Mouse (Mus musculus): ENCODE measurements at regions not wholly inside any gene's neighbourhood (a gene's known extent, or its start where the extent isn't known, plus 50 kb on each side); places are given as distances from the start of the nearest gene placed in this dataset.

GRCm38 (mm10) chr9:115764136-115764535, 145.1 kb upstream of the Gadl1 start:
- ATAC-seq (ENCODE audit: low read depth) = no peak
- Histone ChIP-seq H3K27ac (ENCODE audit: low read length) (no peak overlapping the region), H3K27me3 (ENCODE audit: control insufficient read depth, insufficient read depth, low read depth, low read length) (no peaks in the 10 kb centered on the region), H3K36me3 (ENCODE audit: control insufficient read depth, insufficient read depth, low read length) (no peaks in the 10 kb centered on the region), H3K9me3 (ENCODE audit: control insufficient read depth, low read length) (no peaks in the 10 kb centered on the region; the same call in 1 of the 2 replicates), H3K9ac (ENCODE audit: low read length) (no peak overlapping the region), H3K4me1 (replicated peaks; ENCODE audit: control insufficient read depth, insufficient read depth, low read length) (peaks cover 8% of the 10 kb centered on the region), H3K4me3 (ENCODE audit: low read length) (no peak overlapping the region), H3K4me2 (ENCODE audit: low read depth, low read length) (no peak overlapping the region)
- 60% methylated on average over 5 of the region's 5 CpGs for whole genome bisulfite sequencing

GRCm38 (mm10) chr9:115766471-115766870, 142.8 kb upstream of the Gadl1 start:
- 89% methylated on average over 6 of the region's 6 CpGs for WGBS
- no peaks in the 10 kb centered on the region; the same call in 1 of the 2 replicates for H3K9me3 ChIP-seq (ENCODE audit: control insufficient read depth, low read length)

DNA sequence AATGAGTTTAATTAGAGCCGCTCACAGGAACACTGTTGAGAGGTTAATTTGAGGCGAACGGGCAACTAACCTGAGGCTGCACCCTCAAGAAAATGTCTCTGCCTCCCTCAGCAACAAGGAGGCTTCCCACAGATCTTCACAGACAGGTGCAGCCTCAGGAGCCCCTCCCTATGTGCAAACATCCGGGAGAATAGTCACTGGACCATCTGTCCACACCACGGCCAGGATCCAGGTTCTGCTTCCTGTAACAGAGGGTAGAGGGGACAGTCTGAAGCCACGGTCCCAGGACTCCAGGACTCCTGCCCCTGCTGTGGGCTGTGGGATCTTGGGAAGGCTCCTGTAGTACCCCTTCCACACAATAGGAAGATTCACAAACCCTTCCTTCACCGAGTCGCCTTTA, 134.1 kb upstream of the Gadl1 start:
- Histone ChIP-seq H3K4me2 (ENCODE audit: low read depth, low read length) (no peak overlapping the region), H3K9me3 (ENCODE audit: control insufficient read depth, low read length) (no peaks in the 10 kb centered on the region), H3K9ac (ENCODE audit: low read length) (no peak overlapping the region), H3K27ac (ENCODE audit: low read length) (no peak overlapping the region), H3K4me3 (ENCODE audit: low read length) (no peak overlapping the region), H3K36me3 (ENCODE audit: control insufficient read depth, insufficient read depth, low read length) (no peaks in the 10 kb centered on the region), H3K27me3 (ENCODE audit: control insufficient read depth, insufficient read depth, low read depth, low read length) (no peaks in the 10 kb centered on the region), H3K4me1 (replicated peaks; ENCODE audit: control insufficient read depth, insufficient read depth, low read length) (no peaks in the 10 kb centered on the region)
- ATAC-seq (ENCODE audit: low read depth) = no peak
- WGBS = 69% methylated on average over 8 of the region's 8 CpGs

More at GRCm38 (mm10) chr9:115766471-115766870, 142.8 kb upstream of the Gadl1 start:
- ATAC-seq (ENCODE audit: low read depth) = no peak
- no peak overlapping the region for H3K27ac ChIP-seq (ENCODE audit: low read length)
- H3K4me1 ChIP-seq (replicated peaks; ENCODE audit: control insufficient read depth, insufficient read depth, low read length) = no peaks in the 10 kb centered on the region
- no peak overlapping the region for H3K4me2 ChIP-seq (ENCODE audit: low read depth, low read length)
- no peak overlapping the region for H3K9ac ChIP-seq (ENCODE audit: low read length)
- H3K27me3 ChIP-seq (ENCODE audit: control insufficient read depth, insufficient read depth, low read depth, low read length) = no peaks in the 10 kb centered on the region
- H3K36me3 ChIP-seq (ENCODE audit: control insufficient read depth, insufficient read depth, low read length) = no peaks in the 10 kb centered on the region
- no peak overlapping the region for H3K4me3 ChIP-seq (ENCODE audit: low read length)

DNA sequence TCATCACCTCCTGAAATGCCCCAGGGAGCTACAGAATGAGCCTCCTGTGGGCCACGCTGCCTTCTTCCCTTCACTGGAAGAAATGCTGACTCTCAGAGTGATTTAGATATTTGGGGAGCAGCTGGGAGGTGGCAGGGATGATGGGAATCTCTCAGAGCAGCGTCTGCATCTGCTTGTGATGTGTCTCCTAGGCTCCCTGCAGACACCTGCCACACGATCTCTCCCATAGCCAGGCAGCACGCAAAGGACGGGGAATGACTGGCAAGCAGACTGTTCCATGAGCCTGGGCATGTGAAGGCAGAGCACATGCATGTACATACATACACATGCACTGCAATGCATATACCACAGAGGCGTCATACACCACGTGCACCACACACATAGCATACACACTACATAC, 133.4 kb upstream of the Gadl1 start:
- Histone ChIP-seq H3K4me3 (ENCODE audit: low read length) (no peak overlapping the region), H3K36me3 (ENCODE audit: control insufficient read depth, insufficient read depth, low read length) (no peaks in the 10 kb centered on the region), H3K4me2 (ENCODE audit: low read depth, low read length) (no peak overlapping the region), H3K9ac (ENCODE audit: low read length) (no peak overlapping the region), H3K9me3 (ENCODE audit: control insufficient read depth, low read length) (no peaks in the 10 kb centered on the region), H3K4me1 (replicated peaks; ENCODE audit: control insufficient read depth, insufficient read depth, low read length) (no peaks in the 10 kb centered on the region), H3K27ac (ENCODE audit: low read length) (no peak overlapping the region), H3K27me3 (ENCODE audit: control insufficient read depth, insufficient read depth, low read depth, low read length) (no peaks in the 10 kb centered on the region)
- WGBS = 86% methylated on average over 7 of the region's 7 CpGs
- no peak for ATAC-seq (ENCODE audit: low read depth)

- no peaks in the 10 kb centered on the region for H3K4me1 ChIP-seq (replicated peaks; ENCODE audit: control insufficient read depth, insufficient read depth, low read length)
- H3K4me2 ChIP-seq (ENCODE audit: low read depth, low read length) = no peak overlapping the region
- ATAC-seq (ENCODE audit: low read depth) = no peak
- no peaks in the 10 kb centered on the region for H3K9me3 ChIP-seq (ENCODE audit: control insufficient read depth, low read length)
- H3K9ac ChIP-seq (ENCODE audit: low read length) = no peak overlapping the region
- H3K27me3 ChIP-seq (ENCODE audit: control insufficient read depth, insufficient read depth, low read depth, low read length) = no peaks in the 10 kb centered on the region
- WGBS = 77% methylated on average over 9 of the region's 9 CpGs
- H3K27ac ChIP-seq (ENCODE audit: low read length) = no peak overlapping the region
- no peaks in the 10 kb centered on the region for H3K36me3 ChIP-seq (ENCODE audit: control insufficient read depth, insufficient read depth, low read length)
- no peak overlapping the region for H3K4me3 ChIP-seq (ENCODE audit: low read length)
Measured at GRCm38 (mm10) chr9:115777097-115777864, 132.0 kb upstream of the Gadl1 start.

GRCm38 (mm10) chr9:115778862-115779261, 130.4 kb upstream of the Gadl1 start:
- no peak for ATAC-seq (ENCODE audit: low read depth)
- no peaks in the 10 kb centered on the region for H3K4me1 ChIP-seq (replicated peaks; ENCODE audit: control insufficient read depth, insufficient read depth, low read length)
- no peak overlapping the region for H3K9ac ChIP-seq (ENCODE audit: low read length)
- H3K9me3 ChIP-seq (ENCODE audit: control insufficient read depth, low read length) = no peaks in the 10 kb centered on the region
- H3K36me3 ChIP-seq (ENCODE audit: control insufficient read depth, insufficient read depth, low read length) = no peaks in the 10 kb centered on the region
- no peaks in the 10 kb centered on the region for H3K27me3 ChIP-seq (ENCODE audit: control insufficient read depth, insufficient read depth, low read depth, low read length)
- no peak overlapping the region for H3K27ac ChIP-seq (ENCODE audit: low read length)
- H3K4me3 ChIP-seq (ENCODE audit: low read length) = no peak overlapping the region
- no peak overlapping the region for H3K4me2 ChIP-seq (ENCODE audit: low read depth, low read length)
- 41% methylated on average over 5 of the region's 5 CpGs for WGBS

GRCm38 (mm10) chr9:115799330-115799729, 109.9 kb upstream of the Gadl1 start:
- H3K9ac ChIP-seq (ENCODE audit: low read length) = no peak overlapping the region
- no peaks in the 10 kb centered on the region for H3K36me3 ChIP-seq (ENCODE audit: control insufficient read depth, insufficient read depth, low read length)
- no peaks in the 10 kb centered on the region for H3K4me1 ChIP-seq (replicated peaks; ENCODE audit: control insufficient read depth, insufficient read depth, low read length)
- no peaks in the 10 kb centered on the region for H3K9me3 ChIP-seq (ENCODE audit: control insufficient read depth, low read length)
- no peak overlapping the region for H3K4me2 ChIP-seq (ENCODE audit: low read depth, low read length)
- 81% methylated on average over 3 of the region's 3 CpGs for WGBS
- no peak for ATAC-seq (ENCODE audit: low read depth)
- no peak overlapping the region for H3K4me3 ChIP-seq (ENCODE audit: low read length)
- H3K27ac ChIP-seq (ENCODE audit: low read length) = no peak overlapping the region
- no peaks in the 10 kb centered on the region for H3K27me3 ChIP-seq (ENCODE audit: control insufficient read depth, insufficient read depth, low read depth, low read length)

DNA sequence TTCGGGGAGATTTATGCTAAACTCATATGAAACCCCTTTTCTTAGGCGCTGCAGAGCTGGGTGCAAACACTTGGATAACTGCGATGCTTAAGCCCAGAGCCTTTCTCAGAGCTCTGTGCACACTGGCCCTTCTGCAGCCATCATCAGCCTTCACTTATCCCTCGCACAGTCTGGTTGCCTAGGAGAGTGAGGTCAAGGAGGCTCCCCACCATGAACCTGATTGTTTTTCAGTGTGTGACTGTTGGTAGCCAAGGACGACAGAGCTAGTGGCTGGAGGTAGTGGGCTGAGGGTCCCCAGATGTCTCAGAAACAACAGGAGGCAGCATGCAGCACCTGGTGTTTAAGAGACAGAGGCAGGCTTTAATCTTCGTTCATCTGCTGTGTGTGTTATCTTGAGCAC, 108.6 kb upstream of the Gadl1 start:
- no peak overlapping the region for H3K4me2 ChIP-seq (ENCODE audit: low read depth, low read length)
- no peaks in the 10 kb centered on the region for H3K27me3 ChIP-seq (ENCODE audit: control insufficient read depth, insufficient read depth, low read depth, low read length)
- WGBS = 46% methylated on average over 6 of the region's 6 CpGs
- ATAC-seq (ENCODE audit: low read depth) = no peak
- no peaks in the 10 kb centered on the region for H3K9me3 ChIP-seq (ENCODE audit: control insufficient read depth, low read length)
- no peaks in the 10 kb centered on the region for H3K36me3 ChIP-seq (ENCODE audit: control insufficient read depth, insufficient read depth, low read length)
- no peak overlapping the region for H3K27ac ChIP-seq (ENCODE audit: low read length)
- no peaks in the 10 kb centered on the region for H3K4me1 ChIP-seq (replicated peaks; ENCODE audit: control insufficient read depth, insufficient read depth, low read length)
- no peak overlapping the region for H3K4me3 ChIP-seq (ENCODE audit: low read length)
- no peak overlapping the region for H3K9ac ChIP-seq (ENCODE audit: low read length)

DNA sequence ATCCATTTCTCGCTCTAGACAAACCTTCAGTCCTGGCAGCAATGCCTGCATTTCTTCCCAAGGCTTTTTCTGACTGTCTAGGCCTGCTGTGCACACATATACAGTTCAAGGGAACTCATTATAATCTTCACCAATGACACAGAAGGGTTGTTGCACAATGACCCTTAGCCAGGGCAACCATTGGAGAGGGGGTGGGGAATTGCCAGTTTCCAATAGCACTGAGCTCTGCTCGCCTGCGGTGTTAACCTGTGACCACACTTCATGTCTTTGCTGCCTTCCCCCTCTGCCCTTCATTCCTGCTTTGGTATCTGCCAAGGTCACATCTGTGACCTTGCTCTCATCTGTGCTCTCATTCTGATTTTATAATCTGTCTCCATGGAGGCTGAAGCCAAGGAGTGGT, 106.2 kb upstream of the Gadl1 start:
- Histone ChIP-seq H3K4me2 (ENCODE audit: low read depth, low read length) (no peak overlapping the region), H3K9ac (ENCODE audit: low read length) (no peak overlapping the region), H3K27me3 (ENCODE audit: control insufficient read depth, insufficient read depth, low read depth, low read length) (no peaks in the 10 kb centered on the region), H3K4me1 (replicated peaks; ENCODE audit: control insufficient read depth, insufficient read depth, low read length) (no peaks in the 10 kb centered on the region), H3K36me3 (ENCODE audit: control insufficient read depth, insufficient read depth, low read length) (no peaks in the 10 kb centered on the region), H3K4me3 (ENCODE audit: low read length) (no peak overlapping the region), H3K9me3 (ENCODE audit: control insufficient read depth, low read length) (no peaks in the 10 kb centered on the region), H3K27ac (ENCODE audit: low read length) (no peak overlapping the region)
- WGBS = 81% methylated on average over 3 of the region's 3 CpGs
- ATAC-seq (ENCODE audit: low read depth) = no peak
